Mouse (Mus musculus) small intestine, adult 2 months (tissue): ENCODE results near the gene Ctbp2.

ENCODE experiments used
- CTCF ChIP-seq: fragments of 200-500 bp; IDR thresholded peaks from 2 replicates; pipeline ENCODE4 v1.5.1; 2012; ENCODE audit warnings: low read depth, mild to moderate bottlenecking, control low read depth, inconsistent platforms, low read length, moderate library complexity, mixed read lengths; ENCODE audit not compliant: insufficient replicate concordance, insufficient read length; ENCODE audit errors: extremely low read depth
- POLR2A ChIP-seq: fragments of 200-500 bp; IDR thresholded peaks from 2 replicates; pipeline ENCODE4 v1.6.1; 2012; ENCODE audit warnings: low read depth, mild to moderate bottlenecking, control low read depth, inconsistent platforms, low read length, moderate library complexity

GRCm38 (mm10) chr7:133050681-133051080 lies 73.5 kb downstream of the Ctbp2 start:
- TF ChIP-seq CTCF = no peak
- no peak for TF ChIP-seq POLR2A
